In the genomic region with DNA sequence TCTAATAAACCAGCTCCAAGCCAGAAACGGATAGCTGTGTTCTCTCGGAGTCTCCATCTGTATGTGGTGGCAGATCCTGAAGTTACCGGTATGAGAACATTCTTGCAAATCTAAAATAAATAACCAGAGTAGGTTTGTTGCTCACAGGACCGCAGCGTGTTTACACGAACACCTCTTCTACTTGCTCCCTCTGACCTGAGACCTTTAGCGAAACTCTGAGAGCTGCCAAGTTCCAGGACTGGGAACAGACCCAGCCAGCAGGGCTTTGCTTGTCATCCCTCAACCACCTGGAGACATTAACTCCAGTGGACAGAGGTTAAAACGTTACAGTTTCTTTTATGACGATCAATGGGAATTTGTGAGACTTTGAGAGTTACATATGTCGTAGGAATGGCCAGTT, we compare ENCODE assay signal across 30 mouse cellular contexts.
DNase-seq lines count a peak whose midpoint lies in the region; ATAC-seq and TF ChIP-seq lines count a peak whose summit lies in the region.
"Had no signal": no experiment of that assay in that cellular context is flagged by ENCODE, and none has a peak within 500 bp of the region (broad histone marks: within the 10 kb centered on the region; RNA-seq: fewer than 3 reads in every experiment).

No protein-coding gene starts in this region.

- WGBS in lung, postnatal 0 days = 26% methylated on average over 10 of the region's 10 CpGs

- no peaks in the 10 kb centered on the region for H3K36me3 ChIP-seq in lung, postnatal 0 days (ENCODE audit: insufficient read depth, low read length)
- H3K36me3 ChIP-seq: embryonic facial prominence, embryonic 13.5 days; G1E; hindbrain, embryonic 10.5 days; hindbrain, embryonic 15.5 days; limb, embryonic 13.5 days; liver, embryonic 13.5 days; midbrain, embryonic 12.5 days; neural tube, embryonic 13.5 days had no signal

- no peaks in the 10 kb centered on the region for H3K27me3 ChIP-seq in lung, postnatal 0 days (replicated peaks; ENCODE audit: insufficient read depth, low read length)
- H3K27me3 ChIP-seq: embryonic facial prominence, embryonic 13.5 days; hindbrain, embryonic 15.5 days; limb, embryonic 13.5 days; liver, embryonic 13.5 days; megakaryocyte, embryonic 14.5 days; midbrain, embryonic 12.5 days; neural tube, embryonic 13.5 days had no signal

- no peaks in the 10 kb centered on the region for H3K9me3 ChIP-seq in lung, postnatal 0 days (ENCODE audit: low read length)
- H3K9me3 ChIP-seq: embryonic facial prominence, embryonic 13.5 days; hindbrain, embryonic 10.5 days; hindbrain, embryonic 15.5 days; limb, embryonic 13.5 days; liver, embryonic 13.5 days; midbrain, embryonic 12.5 days; neural tube, embryonic 13.5 days had no signal

- DNase-seq in kidney, adult 9 months = peak; percentile 11
- no peak for DNase-seq in kidney, postnatal 25 days
- peak; percentile 64 to 74 for DNase-seq in lung, adult 18-20 months
- DNase-seq in lung, postnatal 0 days (ENCODE audit: low spot score) = peak; percentile 65
- DNase-seq in lung, postnatal 4 days = peak; percentile 21 to 55
- DNase-seq in adrenal gland, adult (ENCODE audit: inconsistent age in 2 of 2, low spot score in 1 of 2) = no peak
- DNase-seq in adrenal gland, postnatal 36 days = no peak
- DNase-seq: adrenal gland, postnatal 10 days; cerebellum, adult 11-12 months; cerebellum, adult 9-11 months; embryo, embryonic 11 days; gastrocnemius, postnatal 10 days; heart, postnatal 14 days; kidney, adult 18-20 months; kidney, postnatal 14 days; liver, embryonic 13.5 days; lung, embryonic 14.5 days; right cerebral cortex, postnatal 4 days; thymus, adult 2 months; thymus, postnatal 36 days had no signal

- no peak for TF ChIP-seq CTCF in lung, postnatal 0 days (IDR thresholded peaks at IDR 0.05)

- H3K27ac ChIP-seq in lung, postnatal 0 days (ENCODE audit: low read length) = no peak overlapping the region
- H3K27ac ChIP-seq: embryonic facial prominence, embryonic 13.5 days; hindbrain, embryonic 10.5 days; hindbrain, embryonic 15.5 days; limb, embryonic 13.5 days; liver, embryonic 13.5 days; midbrain, embryonic 12.5 days; neural tube, embryonic 13.5 days had no signal

- no peak overlapping the region for H3K4me2 ChIP-seq in lung, postnatal 0 days (replicated peaks; ENCODE audit: low read depth, low read length)
- H3K4me2 ChIP-seq: embryonic facial prominence, embryonic 13.5 days; hindbrain, embryonic 15.5 days; limb, embryonic 13.5 days; liver, embryonic 13.5 days; lung, embryonic 14.5 days; midbrain, embryonic 12.5 days; neural tube, embryonic 13.5 days had no signal

- no peak overlapping the region for H3K9ac ChIP-seq in lung, postnatal 0 days (replicated peaks; ENCODE audit: low read depth)
- H3K9ac ChIP-seq: embryonic facial prominence, embryonic 13.5 days; hindbrain, embryonic 15.5 days; limb, embryonic 13.5 days; liver, embryonic 13.5 days; lung, embryonic 14.5 days; midbrain, embryonic 12.5 days; neural tube, embryonic 13.5 days had no signal

- no peak overlapping the region for H3K4me3 ChIP-seq in lung, postnatal 0 days (ENCODE audit: low read depth, low read length)
- H3K4me3 ChIP-seq: embryonic facial prominence, embryonic 13.5 days; hindbrain, embryonic 10.5 days; hindbrain, embryonic 15.5 days; limb, embryonic 13.5 days; liver, embryonic 13.5 days; megakaryocyte, embryonic 14.5 days; midbrain, embryonic 12.5 days; neural tube, embryonic 13.5 days had no signal

- ATAC-seq in lung, postnatal 0 days = peak; percentile 68
- ATAC-seq: forebrain, embryonic 16.5 days; inflammation-experienced regulatory T-cells, adult 6 months had no signal

- H3K4me1 ChIP-seq in lung, postnatal 0 days (ENCODE audit: insufficient read depth, low read depth, low read length) = peaks cover 3% of the 10 kb centered on the region; the same call in 1 of the 2 replicates
- H3K4me1 ChIP-seq: embryonic facial prominence, embryonic 13.5 days; hindbrain, embryonic 10.5 days; hindbrain, embryonic 15.5 days; limb, embryonic 13.5 days; liver, embryonic 13.5 days; megakaryocyte, embryonic 14.5 days; midbrain, embryonic 12.5 days; neural tube, embryonic 13.5 days had no signal

- TF ChIP-seq EP300 in lung, postnatal 0 days (IDR thresholded peaks at IDR 0.05) = no peak; the same call in 1 of the 2 replicates

Comparison
In these comparisons a context has a peak if more than half of its experiments do, and no peak if none do; other contexts are left out.
1. DNase-seq: peak in kidney, adult 9 months (single experiment), lung, adult 18-20 months (2 of 2), lung, postnatal 0 days (single experiment) and lung, postnatal 4 days (2 of 2); none in kidney, postnatal 25 days (0 of 2), adrenal gland, adult (0 of 2) and adrenal gland, postnatal 36 days (0 of 2).